Mouse (Mus musculus) ES-CJ7 (cell line): ENCODE data around the gene Sfmbt2.

Experiments
- DNase-seq: peaks from one replicate; pipeline ENCODE4 v3.0.0; 2011; ENCODE audit warnings: low read depth, low spot score

The Sfmbt2 gene

DNA sequence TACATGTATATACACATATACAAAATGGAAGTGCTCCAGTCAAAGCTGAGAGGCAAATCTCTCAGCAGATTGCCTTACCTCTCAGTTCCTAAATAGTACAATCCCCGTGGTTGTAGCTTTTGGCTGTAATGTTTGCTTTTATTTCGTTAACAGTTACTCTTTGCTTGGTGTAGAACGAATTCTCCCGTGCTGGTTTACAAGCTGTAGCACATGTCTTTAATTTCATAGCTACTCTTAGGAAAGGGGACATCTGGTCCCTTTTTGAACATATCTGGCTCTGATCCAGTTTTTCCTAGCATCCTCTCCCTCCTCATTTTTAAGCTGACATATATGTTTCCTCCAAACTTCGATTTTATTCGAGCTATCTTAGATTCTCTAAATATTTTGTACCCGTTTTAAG is 172.1 kb downstream of the Sfmbt2 start:
- DNase-seq: no peak

DNA sequence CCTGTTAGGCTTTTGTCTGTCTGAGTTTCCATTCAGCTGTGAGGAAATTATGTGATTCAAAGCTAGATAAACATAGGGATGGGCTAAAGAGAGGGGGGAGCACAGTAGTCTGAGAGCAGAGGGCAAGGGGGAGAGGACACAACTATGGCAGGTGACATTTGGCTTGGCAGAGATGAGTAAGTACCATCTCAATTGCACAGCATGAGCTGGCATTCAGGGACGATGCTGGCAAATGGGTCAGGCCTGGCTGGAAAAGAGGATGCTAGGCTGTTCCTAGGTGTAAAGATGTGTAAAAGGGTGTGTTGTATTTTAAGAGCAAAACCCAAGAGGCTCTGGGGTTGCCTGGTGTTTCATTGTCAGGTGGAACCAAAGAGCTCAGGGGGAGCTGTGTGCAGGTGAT is 188.5 kb downstream of the Sfmbt2 start:
- no peak for DNase-seq

DNA sequence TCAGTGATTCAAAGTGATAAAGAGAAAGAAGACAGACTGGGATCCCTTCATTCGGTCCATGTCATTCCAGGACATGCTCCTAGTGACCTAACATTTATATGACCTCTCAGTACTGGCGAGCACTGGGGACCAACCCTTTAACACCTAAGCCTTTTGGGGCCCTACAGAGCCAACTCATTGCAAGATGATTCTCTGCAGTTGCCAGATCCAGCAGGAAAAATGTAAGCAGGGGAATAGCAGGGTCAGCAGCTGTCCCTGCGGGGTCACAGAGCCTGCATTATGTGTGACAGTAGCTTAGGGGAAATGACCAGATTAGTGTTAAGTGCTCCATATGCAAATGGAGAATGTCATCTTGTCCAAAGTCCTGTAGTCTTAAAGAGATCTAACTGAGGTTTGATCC is 195.2 kb downstream of the Sfmbt2 start:
- DNase-seq: no peak

DNA sequence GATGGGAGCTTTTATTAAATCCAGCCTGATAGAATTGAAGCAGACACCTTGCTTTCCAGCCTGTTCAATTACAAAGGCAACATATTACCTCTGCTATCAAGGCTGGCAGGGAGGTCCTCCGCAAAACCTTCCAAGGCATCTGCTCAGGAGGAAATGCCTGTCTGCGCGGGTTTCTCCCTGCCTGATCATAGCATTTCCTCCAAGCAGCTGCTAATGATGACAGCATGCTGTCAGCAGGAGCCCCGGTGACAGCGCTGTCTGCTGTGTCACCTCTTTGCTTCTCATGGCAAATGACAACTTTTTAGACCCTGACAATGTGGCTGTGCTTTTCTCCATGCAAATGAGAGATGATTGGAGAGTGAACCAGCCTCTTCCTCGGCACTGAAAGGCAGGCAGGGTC is 199.1 kb downstream of the Sfmbt2 start:
- no peak for DNase-seq

DNA sequence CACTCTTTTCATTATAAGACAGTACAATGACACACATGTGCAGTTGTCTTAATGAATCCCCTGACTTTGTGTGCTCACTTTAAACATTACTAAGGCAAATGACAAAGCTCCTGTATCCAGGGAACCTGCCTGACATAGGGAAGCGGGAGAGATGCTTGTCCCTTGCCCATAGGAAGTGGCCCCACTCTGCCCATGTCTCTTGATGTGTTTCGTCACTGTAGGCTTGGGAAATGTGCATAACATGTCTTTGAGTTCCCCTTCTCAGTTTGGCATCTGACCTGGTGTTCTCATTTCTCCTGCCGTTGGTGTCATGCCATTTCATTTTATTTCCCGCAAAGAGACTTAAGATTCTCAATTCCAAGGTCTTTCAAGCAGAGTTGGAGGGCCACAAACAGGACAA is 202.0 kb downstream of the Sfmbt2 start:
- no peak for DNase-seq

DNA sequence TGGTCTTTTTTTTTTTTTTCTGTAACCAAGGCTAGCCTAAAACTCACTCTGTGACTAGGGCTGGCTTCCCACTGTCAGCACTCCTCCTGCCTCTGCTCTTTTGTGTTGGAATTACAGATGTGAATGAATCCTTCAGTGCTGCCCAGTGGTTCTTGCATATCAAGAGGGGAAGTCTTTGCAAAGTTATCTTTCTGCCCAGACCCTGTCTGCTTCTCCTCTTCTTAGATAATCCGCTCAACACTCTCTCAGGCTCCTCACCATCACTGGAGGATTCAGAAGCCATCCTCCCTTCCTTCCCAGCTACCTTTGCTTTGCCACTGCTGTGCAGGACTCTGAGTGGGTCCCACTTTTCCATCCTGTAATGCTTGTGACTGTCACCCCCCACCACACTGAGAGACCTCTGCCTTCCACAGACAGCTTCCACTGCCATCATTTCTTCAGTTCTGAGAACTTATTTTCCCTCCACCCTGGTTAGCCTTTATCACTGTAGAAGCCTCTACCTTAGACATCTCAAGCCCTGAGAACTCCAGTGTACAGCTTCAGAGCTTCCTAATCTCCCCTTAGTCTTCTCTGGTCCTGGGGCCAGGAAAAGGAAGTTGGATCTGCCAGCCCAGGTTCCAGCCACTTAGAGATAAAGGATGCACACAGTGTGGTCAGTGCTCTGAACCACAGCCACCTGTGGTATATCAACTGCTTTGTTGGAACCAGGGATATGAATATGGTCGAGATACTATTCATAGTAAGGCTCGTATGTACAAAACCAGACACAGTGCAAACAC is 205.8 kb downstream of the Sfmbt2 start:
- DNase-seq: no peak

DNA sequence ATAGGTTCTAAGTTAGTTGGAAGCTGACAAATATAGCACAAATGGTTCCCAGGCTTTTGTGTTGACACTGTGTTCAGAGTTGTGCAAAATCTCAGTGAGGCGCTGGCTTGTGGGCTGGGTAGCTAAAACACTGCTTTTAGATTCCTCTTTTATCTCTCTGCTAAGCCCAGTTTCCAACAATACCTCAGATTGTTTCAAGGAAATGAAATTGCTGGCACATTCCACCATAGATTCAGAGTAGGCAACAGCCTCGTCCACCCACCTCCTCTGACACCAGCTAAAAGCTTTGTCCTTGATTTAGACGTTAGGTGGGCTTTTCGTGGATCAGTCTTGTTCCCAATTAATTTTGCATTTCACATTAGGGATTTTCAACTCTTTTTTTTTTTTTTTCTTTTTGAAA is 212.4 kb downstream of the Sfmbt2 start:
- DNase-seq: no peak

DNA sequence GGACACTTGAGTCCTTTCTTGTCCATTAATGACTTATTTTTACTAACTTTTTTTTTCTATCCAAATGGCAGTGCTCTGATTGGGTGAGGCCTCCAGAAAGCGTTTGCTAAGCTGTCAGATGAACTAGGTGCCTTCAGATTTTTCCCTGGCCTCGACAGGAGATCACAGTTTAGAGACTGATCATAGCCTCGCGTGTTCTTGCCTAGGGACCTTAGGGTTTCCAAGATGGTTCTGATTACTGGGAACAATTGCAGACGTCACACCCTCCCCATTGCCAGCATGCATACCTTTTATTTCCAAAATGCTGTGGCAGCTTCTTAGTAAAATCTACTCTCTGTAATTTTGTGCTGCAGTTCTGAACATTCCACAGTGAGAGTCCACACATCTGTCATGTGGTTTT is 212.8 kb downstream of the Sfmbt2 start:
- no peak for DNase-seq

DNA sequence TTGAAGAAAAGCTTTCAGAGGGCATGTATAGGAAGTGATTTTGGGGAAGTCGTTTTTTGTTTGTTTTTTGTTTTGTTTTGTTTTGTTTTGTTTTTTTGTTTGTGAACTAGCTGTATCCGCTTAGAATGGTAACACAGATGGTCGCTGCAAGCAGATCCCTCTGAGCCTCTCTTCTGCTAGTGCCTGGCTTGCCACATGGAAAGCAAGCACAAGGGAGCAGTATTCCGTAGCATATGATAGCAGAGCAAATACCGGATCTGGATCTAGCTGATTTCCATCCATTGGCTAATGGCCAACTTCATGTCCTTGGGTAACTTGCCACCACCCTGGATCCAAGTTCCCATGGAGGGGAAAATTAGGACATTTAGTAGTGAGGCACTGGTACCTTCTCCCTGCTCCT is 221.0 kb downstream of the Sfmbt2 start:
- no peak for DNase-seq

DNA sequence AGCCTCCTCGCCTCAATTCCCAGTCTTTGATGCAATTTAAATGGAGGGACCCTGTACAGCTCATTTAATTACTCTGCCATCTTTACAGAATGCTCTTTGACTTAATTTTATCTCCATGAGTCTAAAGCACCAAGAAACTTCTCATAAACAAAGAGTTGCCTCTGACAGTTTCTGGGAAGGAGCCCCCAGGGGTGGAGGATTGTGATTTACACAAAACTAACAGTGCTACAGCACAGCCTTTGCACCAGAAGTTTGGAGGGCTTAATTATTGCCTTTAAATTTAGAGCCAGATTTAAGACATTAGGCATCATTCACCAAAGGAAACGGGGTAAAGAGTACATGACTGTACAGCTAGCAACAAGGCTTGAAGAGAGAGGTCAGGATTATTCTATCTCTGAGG is 245.2 kb downstream of the Sfmbt2 start:
- no peak for DNase-seq
